Mouse (Mus musculus): ENCODE data around the gene D730048I06Rik. TPM values are rescaled to one million over a fixed set of nuclear protein-coding genes. Genes with fewer than 3 reads are reported as not detected.

Gene D730048I06Rik
- not detected in 2 replicates for polyA plus RNA-seq (2012; rRNA removed)

GRCm38 (mm10) chr9:35790001-35790400, at the start of gene D730048I06Rik, which contains the start of gene Gm27235:
TSS of gene D730048I06Rik (minus strand) at chr9:35790112.
TSS of gene Gm27235 (minus strand) at chr9:35790101.

GRCm38 (mm10) chr9:35778009-35778408, 11.9 kb downstream of the D730048I06Rik start, which contains the start of gene Gm17727:
TSS of gene Gm17727 (minus strand) at chr9:35778109.

GRCm38 (mm10) chr9:35740749-35741148, 49.2 kb downstream of the D730048I06Rik start, which contains the start of gene Gm17677:
TSS of gene Gm17677 (plus strand) at chr9:35741049.

Other genes starting within 250 kb of the D730048I06Rik start
- gene Ddx25, start 231.6 kb downstream of the D730048I06Rik start, polyA plus RNA-seq (2012; rRNA removed): 0.03 TPM in 1 of 2 replicates, not detected in the other
- 0.51 and 0.98 TPM in 2 replicates for gene Pus3, start 231.5 kb downstream of the D730048I06Rik start, polyA plus RNA-seq (2012; rRNA removed)
- gene Pate2, start 219.8 kb downstream of the D730048I06Rik start, polyA plus RNA-seq (2012; rRNA removed): 0.08 TPM in 1 of 2 replicates, not detected in the other
- 0.84 and 1.2 TPM in 2 replicates for gene Hyls1, start 219.7 kb downstream of the D730048I06Rik start, polyA plus RNA-seq (2012; rRNA removed)
- not detected in 2 replicates for gene Pate4, start 178.2 kb downstream of the D730048I06Rik start, polyA plus RNA-seq (2012; rRNA removed)
- not detected in 2 replicates for gene Pate3, start 141.9 kb downstream of the D730048I06Rik start, polyA plus RNA-seq (2012; rRNA removed)
- gene Pate1, start 102.7 kb downstream of the D730048I06Rik start, polyA plus RNA-seq (2012; rRNA removed): not detected in 2 replicates
- not detected in 2 replicates for gene Gm17677, start 49.1 kb downstream of the D730048I06Rik start, polyA plus RNA-seq (2012; rRNA removed)
- gene Gm17727, start 12.0 kb downstream of the D730048I06Rik start, polyA plus RNA-seq (2012; rRNA removed): not detected in 2 replicates
- gene Gm27235, start within 50 bp of the D730048I06Rik start, polyA plus RNA-seq (2012; rRNA removed): not detected in 2 replicates
- not detected in 2 replicates for gene 9230110F15Rik, start 54.0 kb upstream of the D730048I06Rik start, polyA plus RNA-seq (2012; rRNA removed)
- not detected in 2 replicates for gene 9230113P08Rik, start 118.3 kb upstream of the D730048I06Rik start, polyA plus RNA-seq (2012; rRNA removed)